Comparison of ENCODE assay signal across 8 mouse cellular contexts in the genomic region with DNA sequence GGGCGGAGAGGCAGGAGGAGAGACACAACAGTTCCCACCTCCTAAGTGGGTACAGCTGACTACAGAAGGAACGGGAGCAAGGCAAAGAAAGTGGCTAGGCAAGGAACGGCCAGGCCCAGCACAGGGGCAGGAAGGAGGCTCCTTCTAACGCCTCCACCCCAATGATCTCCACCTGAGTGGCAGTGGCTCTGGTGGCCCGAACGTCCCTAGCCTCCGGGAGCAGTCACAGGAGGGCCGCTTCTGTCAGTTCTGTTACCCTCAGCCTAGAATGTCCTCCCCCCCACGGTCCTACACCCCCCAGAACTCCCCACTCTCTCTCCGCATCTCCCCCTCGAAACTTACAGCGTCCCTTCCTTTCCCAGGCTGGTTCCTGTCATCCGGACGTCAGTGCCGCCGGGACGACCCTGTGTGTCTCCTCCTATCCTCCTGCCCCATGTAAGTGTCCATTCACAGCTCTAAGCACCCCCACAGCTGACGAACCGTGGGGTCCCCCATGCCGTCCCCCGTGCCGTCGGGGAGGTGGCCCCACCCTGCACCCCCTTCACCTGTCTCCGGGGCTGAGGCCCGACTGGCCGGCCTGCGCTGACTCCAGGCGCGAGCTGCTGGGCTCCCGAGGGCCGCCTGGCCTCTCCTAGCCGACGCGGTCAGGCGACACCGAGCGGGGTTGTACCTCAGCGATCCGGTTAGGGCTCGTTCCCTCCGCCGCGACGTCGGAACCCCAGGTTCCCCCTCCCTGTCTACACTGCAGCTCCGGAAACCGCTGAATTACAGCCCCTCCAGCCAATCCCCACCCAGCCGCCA. TPM values are rescaled to one million over a fixed set of nuclear protein-coding genes. Genes with fewer than 3 reads are reported as not detected.
A peak's percentile ranks its signal among the peaks of the same experiment; 100 is the strongest.
DNase-seq lines count a peak whose midpoint lies in the region; ATAC-seq and TF ChIP-seq lines count a peak whose summit lies in the region.

No protein-coding gene starts in this region.

- peak; percentile 57 for TF ChIP-seq POLR2A in cerebellum, adult 2 months (IDR thresholded peaks at IDR 0.05; ENCODE audit: borderline replicate concordance, insufficient read depth, low read length)

- H3K36me3 ChIP-seq in heart, embryonic 14.5 days (ENCODE audit: control insufficient read depth, insufficient read depth, low read length), result peaks cover 3% of the 10 kb centered on the region; the same call in 1 of the 2 replicates
- H3K36me3 ChIP-seq in limb, embryonic 12.5 days, result no peaks in the 10 kb centered on the region
- H3K36me3 ChIP-seq in midbrain, embryonic 15.5 days (replicated peaks), result no peaks in the 10 kb centered on the region

- H3K27ac ChIP-seq in cerebellum, adult 2 months (ENCODE audit: insufficient read depth, low read length), result peak overlapping the region; percentile 11; the same call in 1 of the 2 replicates
- peak overlapping the region; percentile 37 to 92 for H3K27ac ChIP-seq in heart, embryonic 14.5 days (replicated peaks in 1 of 2; ENCODE audit: control insufficient read depth in 1 of 2, insufficient read depth in 1 of 2, low read depth in 2 of 2, low read length in 2 of 2)
- peak overlapping the region; percentile 89 for H3K27ac ChIP-seq in limb, embryonic 12.5 days
- peak overlapping the region; percentile 74 for H3K27ac ChIP-seq in midbrain, embryonic 15.5 days

- H3K27me3 ChIP-seq in cerebellum, adult 2 months (ENCODE audit: control insufficient read depth, insufficient read depth, low read length), result no peaks in the 10 kb centered on the region
- no peaks in the 10 kb centered on the region for H3K27me3 ChIP-seq in heart, embryonic 14.5 days (ENCODE audit: control insufficient read depth, insufficient read depth, low read length)
- H3K27me3 ChIP-seq in limb, embryonic 12.5 days, result no peaks in the 10 kb centered on the region
- 0 out of 2 replicates have a peak, but pooled peaks cover 2% of the 10 kb centered on the region for H3K27me3 ChIP-seq in midbrain, embryonic 15.5 days (replicated peaks)

- H3K4me3 ChIP-seq in cerebellum, adult 2 months (replicated peaks; ENCODE audit: insufficient read depth, low read depth, low read length), result peak overlapping the region; percentile 86
- H3K4me3 ChIP-seq in heart, embryonic 14.5 days (ENCODE audit: control insufficient read depth in 1 of 2, insufficient read depth in 1 of 2, low read depth in 1 of 2, low read length in 2 of 2), result peak overlapping the region; percentile 72 to 99
- H3K4me3 ChIP-seq in limb, embryonic 12.5 days (replicated peaks), result peak overlapping the region; percentile 89
- H3K4me3 ChIP-seq in midbrain, embryonic 15.5 days, result peak overlapping the region; percentile 84

- peak; percentile 29 for DNase-seq in cerebellum, adult 11 months
- no peak for DNase-seq in cerebellum, adult 8-10 months
- peak; percentile 61 for DNase-seq in 416B (ENCODE audit: low read depth)
- DNase-seq in cerebellum, adult 2 months, result peak; percentile 42 to 50
- no peak for DNase-seq in layer of hippocampus, adult 8-10 months (ENCODE audit: low spot score in 2 of 2)

- no peaks in the 10 kb centered on the region for H3K9me3 ChIP-seq in heart, embryonic 14.5 days (ENCODE audit: control insufficient read depth, low read length)
- no peaks in the 10 kb centered on the region for H3K9me3 ChIP-seq in limb, embryonic 12.5 days
- no peaks in the 10 kb centered on the region for H3K9me3 ChIP-seq in midbrain, embryonic 15.5 days

- H3K4me2 ChIP-seq in heart, embryonic 14.5 days (ENCODE audit: low read length), result peak overlapping the region; percentile 81
- H3K4me2 ChIP-seq in limb, embryonic 12.5 days, result peak overlapping the region; percentile 75
- peak overlapping the region; percentile 69 for H3K4me2 ChIP-seq in midbrain, embryonic 15.5 days

- ATAC-seq in heart, embryonic 14.5 days (ENCODE audit: insufficient number of reproducible peaks, insufficient read depth, low FRiP score, low read depth), result no peak; the same call in 1 of the 2 replicates
- peak; percentile 43; the same call in 1 of the 2 replicates for ATAC-seq in limb, embryonic 12.5 days (ENCODE audit: insufficient number of reproducible peaks, insufficient read depth, low FRiP score, low TSS enrichment, low read depth)
- peak; percentile 99 for ATAC-seq in midbrain, embryonic 15.5 days (replicated peaks)

- peak overlapping the region; percentile 96 for H3K9ac ChIP-seq in heart, embryonic 14.5 days (ENCODE audit: low read length)
- H3K9ac ChIP-seq in limb, embryonic 12.5 days (replicated peaks), result peak overlapping the region; percentile 81
- H3K9ac ChIP-seq in midbrain, embryonic 15.5 days, result peak overlapping the region; percentile 83

- under 1% methylated on average over 47 of the region's 48 CpGs for WGBS in cerebellum, adult 2 months
- WGBS in heart, embryonic 14.5 days, result under 1% methylated on average over 46 of the region's 48 CpGs
- WGBS in limb, embryonic 12.5 days, result 1% methylated on average over 47 of the region's 48 CpGs
- under 1% methylated on average over 48 of the region's 48 CpGs for WGBS in midbrain, embryonic 15.5 days

- no peak for TF ChIP-seq CTCF in cerebellum, adult 2 months (IDR thresholded peaks at IDR 0.05; ENCODE audit: borderline replicate concordance, insufficient read depth, low read depth, low read length)

- peaks cover 4% of the 10 kb centered on the region; the same call in 1 of the 2 replicates for H3K4me1 ChIP-seq in cerebellum, adult 2 months (ENCODE audit: control insufficient read depth, insufficient read depth, low read length)
- H3K4me1 ChIP-seq in heart, embryonic 14.5 days (ENCODE audit: control insufficient read depth in 2 of 2, insufficient read depth in 2 of 2, low read length in 2 of 2), result peaks cover 3 to 36% of the 10 kb centered on the region in 2 experiments; a peak in 2 of 4 replicates
- peaks cover 26% of the 10 kb centered on the region for H3K4me1 ChIP-seq in limb, embryonic 12.5 days (replicated peaks)
- peaks cover 22% of the 10 kb centered on the region for H3K4me1 ChIP-seq in midbrain, embryonic 15.5 days

RNA-seq across cellular contexts. Expression of a gene that starts 0.4 kb away (rescaled TPM):
- 45.0 and 47.5 TPM in 2 replicates for polyA plus RNA-seq in cerebellum, adult 2 months (2012; rRNA removed)
- polyA plus RNA-seq in heart, embryonic 14.5 days (2014; fragmentation: Nextera tagmentation; extraction: Ambion mirVana), result 51.8 and 53.3 TPM in 2 replicates
- 40.5 and 40.8 TPM in 2 replicates for polyA plus RNA-seq in limb, embryonic 12.5 days (2016; fragmentation: Nextera tagmentation; extraction: Ambion mirVana)
- 35.8 and 37.9 TPM in 2 replicates for polyA plus RNA-seq in midbrain, embryonic 15.5 days (2015; fragmentation: Nextera tagmentation; extraction: Ambion mirVana)
- total RNA-seq in layer of hippocampus, adult 8-10 months (2022), result 10 to 100 TPM; 42.9 to 75.3 (median 52.9) TPM

RNA-seq across cellular contexts. Expression of a gene that starts 31.8 kb away (rescaled TPM):
- polyA plus RNA-seq in cerebellum, adult 2 months (2012; rRNA removed), result 14.9 and 15.6 TPM in 2 replicates
- polyA plus RNA-seq in heart, embryonic 14.5 days (2014; fragmentation: Nextera tagmentation; extraction: Ambion mirVana), result 200 and 204 TPM in 2 replicates
- 38.4 and 48.2 TPM in 2 replicates for polyA plus RNA-seq in limb, embryonic 12.5 days (2016; fragmentation: Nextera tagmentation; extraction: Ambion mirVana)
- 47.9 and 50.8 TPM in 2 replicates for polyA plus RNA-seq in midbrain, embryonic 15.5 days (2015; fragmentation: Nextera tagmentation; extraction: Ambion mirVana)
- total RNA-seq in layer of hippocampus, adult 8-10 months (2022), result 10 to 100 TPM; 15.4 to 22.1 (median 18.9) TPM

Comparison
In these comparisons a context has a peak if more than half of its experiments do, and no peak if none do; other contexts are left out.
1. DNase-seq: peak in cerebellum, adult 11 months (single experiment), 416B (single experiment) and cerebellum, adult 2 months (2 of 2); none in cerebellum, adult 8-10 months (single experiment) and layer of hippocampus, adult 8-10 months (0 of 2).
2. H3K27ac ChIP-seq: peak in every context shown above with its lines; median percentile 89 in limb, embryonic 12.5 days; 74 in midbrain, embryonic 15.5 days; 64 in heart, embryonic 14.5 days; 11 in cerebellum, adult 2 months.
3. Peak in every context shown above with its lines, with median percentiles within 50 percentile points of each other: H3K4me3 ChIP-seq, H3K4me2 ChIP-seq and H3K9ac ChIP-seq.